Mouse (Mus musculus): Measurements from ENCODE around the gene Rnf40. TPM values are rescaled to one million over a fixed set of nuclear protein-coding genes. Genes with fewer than 3 reads are reported as not detected.

The Rnf40 gene
- total RNA-seq, 4 experiments from 2014 or later: 70.0 to 79.2 (median 72.7) TPM

DNA sequence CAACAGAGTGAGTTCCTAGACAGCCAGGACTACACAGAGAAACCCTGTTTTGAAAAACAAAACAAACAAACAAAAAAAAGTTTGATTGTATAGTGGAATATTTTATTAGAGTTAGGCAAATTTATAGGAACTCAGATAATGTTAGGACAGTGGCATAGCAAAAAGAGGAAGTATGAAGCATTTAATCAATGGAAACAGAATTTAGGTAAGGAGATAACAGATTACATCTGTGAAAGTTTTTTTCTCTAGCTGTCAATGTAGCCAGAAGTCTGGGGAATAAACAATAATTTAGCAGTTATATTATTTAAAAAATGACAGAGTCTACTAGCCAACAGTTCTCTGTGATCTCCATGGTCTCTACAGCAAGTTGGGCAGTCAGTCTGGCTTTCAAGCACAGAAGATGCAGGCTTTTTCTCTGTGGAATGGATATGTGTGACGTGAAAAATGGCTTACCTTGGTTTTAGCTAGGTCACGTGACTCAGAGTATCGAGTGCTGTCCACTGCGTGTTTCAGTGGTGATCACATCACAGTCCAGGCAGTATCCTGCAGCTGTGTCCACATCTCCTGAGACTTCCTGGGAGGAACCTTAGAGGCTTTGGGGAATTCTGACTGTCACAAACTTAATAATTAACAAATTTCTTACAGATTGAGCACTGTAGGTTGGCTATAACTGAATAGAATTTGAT is 60.1 kb downstream of the Rnf40 start:
- DNase-seq (ENCODE audit: low spot score in 2 of 2): no peak

DNA sequence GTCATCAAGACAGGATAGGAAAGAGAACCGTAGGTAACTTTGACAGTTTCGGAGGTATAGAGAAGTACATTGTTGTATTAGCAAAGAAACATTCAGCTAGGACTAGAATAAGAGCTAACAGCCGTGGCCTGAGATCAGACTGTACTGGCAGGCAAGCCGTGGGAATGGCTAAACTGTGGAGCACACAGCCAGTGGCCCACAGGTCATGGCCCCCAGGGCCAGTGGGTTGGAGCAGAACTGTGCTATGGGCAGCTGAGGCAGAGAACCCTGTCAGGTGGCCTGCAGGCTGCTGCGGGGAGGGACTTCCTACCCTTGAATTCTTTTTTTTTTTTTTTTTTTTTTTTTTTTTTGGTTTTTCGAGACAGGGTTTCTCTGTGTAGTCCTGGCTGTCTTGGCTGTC is 60.6 kb downstream of the Rnf40 start:
- no peak for DNase-seq (ENCODE audit: low spot score in 2 of 2)

DNA sequence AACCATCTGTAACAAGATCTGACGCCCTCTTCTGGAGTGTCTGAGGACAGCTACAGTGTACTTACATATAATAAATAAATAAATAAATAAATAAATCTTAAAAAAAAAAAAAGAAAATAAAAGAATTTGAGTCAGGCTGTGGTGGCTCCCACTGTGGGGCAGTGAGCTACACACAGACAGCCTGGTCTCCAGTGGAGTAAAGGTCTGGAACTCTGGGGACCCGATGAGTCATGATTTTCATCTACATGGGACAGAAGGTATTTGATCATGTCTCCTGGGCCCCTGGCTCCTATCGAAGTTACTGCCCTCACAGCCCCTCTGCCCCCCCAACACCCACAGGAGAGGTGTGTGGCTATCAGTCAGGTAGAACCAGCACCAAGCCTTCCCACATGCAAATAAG is 63.1 kb downstream of the Rnf40 start:
- DNase-seq (ENCODE audit: low spot score in 2 of 2): no peak

- no peak for DNase-seq (ENCODE audit: low spot score in 2 of 2)
Measured at GRCm38 (mm10) chr7:127652050-127652449, 63.5 kb downstream of the Rnf40 start.

GRCm38 (mm10) chr7:127654318-127654717 is 65.8 kb downstream of the Rnf40 start:
- DNase-seq (ENCODE audit: low spot score in 2 of 2): no peak

Other genes with a start within 250 kb of the Rnf40 start
- gene Zfp768, start 243.2 kb upstream of the Rnf40 start, total RNA-seq (2022): 10 to 100 TPM; 12.3 to 15.1 (median 13.0) TPM
- gene Zfp747, start 212.7 kb upstream of the Rnf40 start, total RNA-seq (2022): 1 to 10 TPM; 7.3 to 9.2 (median 8.1) TPM
- gene 9130019O22Rik, start 201.6 kb upstream of the Rnf40 start, total RNA-seq (2022): 1 to 10 TPM; 4.0 to 4.6 (median 4.3) TPM
- gene E430018J23Rik, start 195.1 kb upstream of the Rnf40 start, total RNA-seq (2022): 1 to 10 TPM; 6.7 to 8.0 (median 7.2) TPM
- 1 to 10 TPM; 3.5 to 5.8 (median 5.0) TPM for gene Zfp764, start 181.9 kb upstream of the Rnf40 start, total RNA-seq (2022)
- gene Zfp688, start 166.7 kb upstream of the Rnf40 start, total RNA-seq (2022): 10 to 100 TPM; 11.8 to 16.7 (median 14.6) TPM
- 1 to 10 TPM; 4.5 to 7.3 (median 5.5) TPM for gene Zfp689, start 139.6 kb upstream of the Rnf40 start, total RNA-seq (2022)
- gene Prr14, start 129.2 kb upstream of the Rnf40 start, total RNA-seq (2022): 10 to 100 TPM; 30.0 to 35.5 (median 34.0) TPM
- 10 to 100 TPM; 56.2 to 72.2 (median 65.5) TPM for gene Fbrs, start 109.6 kb upstream of the Rnf40 start, total RNA-seq (2022)
- gene Srcap, start 76.8 kb upstream of the Rnf40 start, total RNA-seq (2022): 100 to 1,000 TPM; 118 to 139 (median 120) TPM
- gene Gm42715, start 69.2 kb upstream of the Rnf40 start, total RNA-seq (2022): 10 to 100 TPM in 1 of 4 experiments, 1 to 10 TPM in 3; 8.1 to 17.1 (median 9.6) TPM
- 1 to 10 TPM in 1 of 4 experiments, under 1 TPM in 1, not detected in 2; 0.78 to 1.7 TPM for gene Tmem265, start 27.4 kb upstream of the Rnf40 start, total RNA-seq (2022)
- gene Phkg2, start 15.4 kb upstream of the Rnf40 start, total RNA-seq (2022): 10 to 100 TPM; 74.1 to 82.6 (median 79.2) TPM
- gene Ccdc189, start 172 bp upstream of the Rnf40 start, total RNA-seq (2022): 10 to 100 TPM in 2 of 4 experiments, 1 to 10 TPM in 2; 7.7 to 12.8 (median 10.1) TPM
- 10 to 100 TPM; 21.7 to 22.6 (median 22.1) TPM for gene Zfp629, start 27.0 kb downstream of the Rnf40 start, total RNA-seq (2022)
- gene Bcl7c, start 120.2 kb downstream of the Rnf40 start, total RNA-seq (2022): 10 to 100 TPM; 26.5 to 38.4 (median 31.9) TPM
- 1 to 10 TPM; 3.1 to 5.2 (median 3.5) TPM for gene Ctf1, start 124.0 kb downstream of the Rnf40 start, total RNA-seq (2022)
- gene Ctf2, start 143.4 kb downstream of the Rnf40 start, total RNA-seq (2022): not detected
- gene Fbxl19, start 155.8 kb downstream of the Rnf40 start, total RNA-seq (2022): 10 to 100 TPM; 52.2 to 65.5 (median 56.3) TPM
- 10 to 100 TPM; 25.8 to 30.7 (median 29.4) TPM for gene Orai3, start 181.0 kb downstream of the Rnf40 start, total RNA-seq (2022)
- gene Setd1a, start 187.9 kb downstream of the Rnf40 start, total RNA-seq (2022): 10 to 100 TPM; 46.6 to 56.4 (median 48.7) TPM
- gene Gm49388, start 196.8 kb downstream of the Rnf40 start, total RNA-seq (2022): 1 to 10 TPM; 2.0 to 5.7 (median 2.3) TPM
- gene Hsd3b7, start 211.8 kb downstream of the Rnf40 start, total RNA-seq (2022): 10 to 100 TPM in 2 of 4 experiments, 1 to 10 TPM in 2; 4.8 to 12.2 (median 10.7) TPM
- 10 to 100 TPM; 61.0 to 86.0 (median 77.0) TPM for gene Stx4a, start 235.5 kb downstream of the Rnf40 start, total RNA-seq (2022)
- 100 to 1,000 TPM; 344 to 361 (median 348) TPM for gene Stx1b, start 235.8 kb downstream of the Rnf40 start, total RNA-seq (2022)

All from layer of hippocampus, adult 8-10 months (tissue).